Mouse (Mus musculus) megakaryocyte, embryonic 14.5 days (primary cell): ENCODE data around the gene Cog5.

Source experiments
- FLI1 ChIP-seq: IDR thresholded peaks from 2 replicates; pipeline ENCODE4 v1.6.1; 2012; ENCODE audit warnings: low read length, inconsistent platforms, mixed read lengths
- GATA1 ChIP-seq: IDR thresholded peaks from 3 replicates; pipeline ENCODE4 v1.6.1; 2012; ENCODE audit warnings: mixed read lengths, low read length, inconsistent platforms, borderline replicate concordance

DNA sequence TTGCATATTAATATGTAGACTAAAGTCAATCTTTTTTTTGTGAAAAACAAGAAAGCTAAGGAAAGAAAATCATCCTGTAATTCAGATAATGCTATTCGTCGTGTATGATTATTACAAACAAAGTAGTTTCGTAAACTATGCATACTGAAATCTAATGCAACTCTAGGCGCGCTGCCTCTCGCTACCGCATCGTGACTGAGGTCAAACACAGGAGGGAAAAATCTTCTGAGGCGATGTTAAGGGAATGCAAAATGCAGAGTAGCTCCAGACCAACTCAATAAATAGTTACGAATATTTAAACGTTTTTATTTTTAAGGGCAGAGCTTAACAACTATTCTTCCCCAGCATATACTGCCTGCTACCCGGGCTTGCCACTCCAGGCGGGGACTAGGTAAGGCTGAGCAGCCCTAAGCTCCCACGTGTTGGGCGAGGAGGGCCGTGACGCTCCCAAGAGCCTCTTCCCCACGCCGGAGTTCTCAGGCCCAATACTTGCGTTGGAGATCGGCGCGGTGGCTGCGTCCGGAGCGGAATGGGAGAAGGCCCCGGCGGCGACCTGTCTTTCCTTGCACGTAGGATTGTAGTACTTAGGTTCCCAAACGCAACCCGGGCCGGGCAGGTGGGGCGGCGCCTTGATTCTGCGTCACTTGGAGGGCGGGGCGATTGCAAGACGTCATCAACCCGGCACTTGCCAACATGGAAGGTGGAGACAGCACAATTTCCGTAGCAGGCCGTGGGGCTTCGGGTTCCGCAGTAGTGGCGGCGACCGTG lies at the start of gene Cog5, which contains the start of gene Dus4l:
- TF ChIP-seq GATA1 (no peak), FLI1 (no peak)
